Mouse (Mus musculus) CH12.LX (cell line): Measurements from ENCODE around the gene Tmeff2.

Experiments
- CHD2 ChIP-seq: IDR thresholded peaks from 2 replicates; pipeline ENCODE4 v1.6.1; 2011; ENCODE audit warnings: low read length, improper control_type of control experiment
- CTCF ChIP-seq, 2 experiments: IDR thresholded peaks in 1 of 2; conservative IDR thresholded peaks in 1 of 2; 2 replicates each; pipeline ENCODE4 v1.5.1; 2011 to 2012; ENCODE audit warnings: low read depth in 2 of 2, low read length in 2 of 2, improper control_type of control experiment in 1 of 2, inconsistent platforms in 1 of 2, mild to moderate bottlenecking in 1 of 2, moderate library complexity in 1 of 2
- EP300 ChIP-seq: IDR thresholded peaks from 2 replicates; pipeline ENCODE4 v1.6.1; 2011; ENCODE audit warnings: low read length, improper control_type of control experiment
- HCFC1 ChIP-seq: IDR thresholded peaks from 2 replicates; pipeline ENCODE4 v1.6.1; 2012; ENCODE audit warnings: low read depth, mild to moderate bottlenecking, inconsistent platforms, low read length, improper control_type of control experiment
- JUND ChIP-seq: conservative IDR thresholded peaks from 2 replicates; pipeline ENCODE4 v1.6.1; 2011; ENCODE audit warnings: low read depth, low read length, improper control_type of control experiment
- KAT2A ChIP-seq: IDR thresholded peaks from 2 replicates; pipeline ENCODE4 v1.6.1; 2012; ENCODE audit warnings: low read length, improper control_type of control experiment, inconsistent platforms; ENCODE audit not compliant: insufficient replicate concordance
- MXI1 ChIP-seq: IDR thresholded peaks from 2 replicates; pipeline ENCODE4 v1.6.1; 2011; ENCODE audit warnings: mild to moderate bottlenecking, low read depth, low read length, improper control_type of control experiment
- MYC ChIP-seq: IDR thresholded peaks from 2 replicates; pipeline ENCODE4 v1.6.1; 2011; ENCODE audit warnings: low read depth, mild to moderate bottlenecking, improper control_type of control experiment, low read length
- POLR2A ChIP-seq: IDR thresholded peaks from 2 replicates; pipeline ENCODE4 v1.6.1; 2011; ENCODE audit warnings: low read depth, mild to moderate bottlenecking, improper control_type of control experiment, low read length
- SMC3 ChIP-seq: IDR thresholded peaks from 2 replicates; pipeline ENCODE4 v1.6.1; 2011; ENCODE audit warnings: low read depth, low read length, improper control_type of control experiment
- TCF12 ChIP-seq: IDR thresholded peaks from 2 replicates; pipeline ENCODE4 v1.6.1; 2014; ENCODE audit warnings: low read depth, mild to moderate bottlenecking, inconsistent platforms, low read length, improper control_type of control experiment
- USF1 ChIP-seq: IDR thresholded peaks from 2 replicates; pipeline ENCODE4 v1.6.1; 2014; ENCODE audit warnings: low read depth, mild to moderate bottlenecking, inconsistent platforms, low read length, improper control_type of control experiment
- ZC3H11A ChIP-seq: IDR thresholded peaks from 2 replicates; pipeline ENCODE4 v1.6.1; 2012; ENCODE audit warnings: low read depth, mild to moderate bottlenecking, inconsistent platforms, low read length, improper control_type of control experiment
- ZKSCAN1 ChIP-seq: IDR thresholded peaks from 2 replicates; pipeline ENCODE4 v1.6.1; 2012; ENCODE audit warnings: low read depth, inconsistent platforms, low read length, improper control_type of control experiment, borderline replicate concordance

DNA sequence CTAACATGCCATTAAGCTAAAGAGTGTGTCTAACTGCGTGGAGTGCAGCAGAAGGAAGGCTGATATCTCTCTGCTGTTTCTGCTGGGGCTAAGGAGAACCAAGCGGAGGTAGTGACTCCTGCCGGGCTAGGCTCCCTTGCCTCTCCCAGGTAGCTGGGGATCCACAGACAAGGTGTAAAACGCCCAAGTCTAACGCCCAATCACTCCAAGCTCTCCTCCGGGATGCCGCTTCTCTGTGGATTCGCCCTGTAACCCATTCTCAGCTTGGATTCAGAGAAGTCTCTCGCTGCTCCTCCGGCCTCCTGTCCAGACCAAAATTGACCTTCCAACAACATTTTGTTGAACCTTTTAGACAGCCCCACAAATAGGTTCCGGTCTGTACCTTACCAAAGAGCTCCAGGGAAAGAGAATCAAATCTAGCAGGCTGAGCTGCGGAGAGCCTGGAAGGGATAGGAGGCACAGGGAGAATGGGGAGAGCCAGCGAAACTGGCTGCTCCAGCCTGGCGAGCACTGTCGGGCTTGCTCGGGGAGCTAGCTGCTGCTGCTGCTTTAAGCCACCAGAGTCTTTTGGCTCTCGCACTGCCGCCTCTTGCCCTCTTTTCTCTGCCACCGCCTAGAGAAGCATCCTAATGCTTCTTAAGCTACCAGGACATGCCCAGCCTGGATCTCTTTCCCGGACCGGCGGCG is 26.1 kb downstream of the Tmeff2 start:
- no peak for TF ChIP-seq HCFC1
- no peak for TF ChIP-seq CTCF (conservative IDR thresholded peaks at IDR 0.05 in 1 of 2, IDR thresholded peaks at IDR 0.05 in 1 of 2; ENCODE audit: low read depth in 2 of 2, low read length in 2 of 2)
- TF ChIP-seq JUND: no peak
- TF ChIP-seq USF1: no peak
- TF ChIP-seq TCF12: no peak
- no peak for TF ChIP-seq EP300
- TF ChIP-seq POLR2A: no peak
- TF ChIP-seq MXI1: no peak
- no peak for TF ChIP-seq ZC3H11A
- TF ChIP-seq MYC: no peak
- no peak for TF ChIP-seq CHD2
- TF ChIP-seq KAT2A: no peak
- TF ChIP-seq SMC3: no peak
- no peak for TF ChIP-seq ZKSCAN1
